Mouse (Mus musculus): ENCODE data around the gene Cdc26.

DNA sequence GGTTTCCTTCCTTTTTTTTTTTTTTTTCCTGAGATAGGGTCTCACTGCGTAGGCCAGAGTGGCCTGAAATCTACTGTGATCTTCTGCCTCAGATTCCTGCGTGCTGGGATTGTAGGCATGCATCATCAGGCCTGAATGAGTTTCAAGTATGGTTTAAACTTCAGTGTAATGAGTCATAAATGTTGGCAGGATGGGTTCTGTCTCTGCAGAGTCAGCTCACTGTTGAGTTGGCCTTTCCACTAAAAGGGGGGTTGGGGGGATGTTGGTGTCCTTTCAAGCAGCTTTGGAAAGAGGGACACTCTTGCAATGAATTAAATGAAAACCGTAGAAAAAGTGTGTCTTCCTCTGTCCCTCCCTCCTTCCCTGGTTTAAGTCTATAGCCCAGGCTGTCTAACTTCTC lies 9.5 kb downstream of the Cdc26 start:
- no peak for TF ChIP-seq CTCF (IDR thresholded peaks at IDR 0.05; ENCODE audit: low read depth)
- TF ChIP-seq EP300 (optimal IDR thresholded peaks at IDR 0.05): no peak
